Mouse (Mus musculus) bone marrow, adult 2 months (tissue): ENCODE measurements at regions not wholly inside any gene's neighbourhood (a gene's known extent, or its start where the extent isn't known, plus 50 kb on each side); places are given as distances from the start of the nearest gene placed in this dataset.

ENCODE experiments used
- H3K27ac ChIP-seq: fragments of 200-500 bp; 2 replicates; pipeline ENCODE4 v1.5.1; 2012; ENCODE audit warnings: low read depth, mild to moderate bottlenecking, control low read depth, inconsistent platforms, low read length; ENCODE audit not compliant: control insufficient read depth, poor library complexity, insufficient read depth
- H3K4me1 ChIP-seq: fragments of 200-500 bp; 2 replicates; pipeline ENCODE4 v1.6.1; 2011; ENCODE audit warnings: low read length; ENCODE audit not compliant: control insufficient read depth, insufficient read depth
- H3K4me3 ChIP-seq: fragments of 200-500 bp; replicated peaks from 2 replicates; pipeline ENCODE3; 2011; ENCODE audit warnings: mild to moderate bottlenecking, low read depth, low read length, control low read depth; ENCODE audit not compliant: control insufficient read depth
- CTCF ChIP-seq: fragments of 200-500 bp; IDR thresholded peaks from 2 replicates; pipeline ENCODE4 v1.5.1; 2011; ENCODE audit warnings: low read length, control low read depth; ENCODE audit not compliant: control insufficient read depth, insufficient read depth
- POLR2A ChIP-seq: fragments of 200-500 bp; IDR thresholded peaks from 2 replicates; pipeline ENCODE4 v1.6.1; 2011; ENCODE audit warnings: low read depth, mild to moderate bottlenecking, control low read depth, low read length, borderline replicate concordance; ENCODE audit not compliant: control insufficient read depth
- WGBS: fragments of 180-500 bp; shearing (Covaris S2); methylation state at CpG from one replicate; pipeline ENCODE4 v1.1.7; 2018; 5-methylcytosine and 5-hydroxymethylcytosine counted together

DNA sequence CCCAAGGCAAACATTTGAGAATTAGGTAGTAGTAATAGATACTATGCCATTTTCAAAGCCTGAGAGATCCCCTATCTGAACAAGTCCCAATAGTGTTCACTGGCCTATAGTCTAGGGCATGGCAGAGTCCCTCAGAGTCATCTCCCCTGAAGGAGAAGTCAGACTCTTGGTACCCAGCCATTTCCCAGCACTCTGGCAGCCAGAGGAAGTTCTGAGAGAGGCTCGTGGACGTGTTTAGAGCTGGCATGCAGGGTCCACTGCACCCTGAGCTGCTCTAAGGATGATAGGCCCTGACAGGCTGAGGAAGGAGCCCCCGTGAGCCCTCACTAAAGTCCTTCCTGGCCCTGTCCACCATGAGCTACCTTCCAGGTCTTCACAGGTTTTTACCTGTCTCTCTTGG is 99.8 kb downstream of the 3100002H09Rik start:
- no peak overlapping the region for H3K4me3 ChIP-seq
- TF ChIP-seq CTCF (no peak), POLR2A (no peak)
- H3K27ac ChIP-seq = no peak overlapping the region
- WGBS = 35% methylated on average over 3 of the region's 3 CpGs
- H3K4me1 ChIP-seq = no peaks in the 10 kb centered on the region

DNA sequence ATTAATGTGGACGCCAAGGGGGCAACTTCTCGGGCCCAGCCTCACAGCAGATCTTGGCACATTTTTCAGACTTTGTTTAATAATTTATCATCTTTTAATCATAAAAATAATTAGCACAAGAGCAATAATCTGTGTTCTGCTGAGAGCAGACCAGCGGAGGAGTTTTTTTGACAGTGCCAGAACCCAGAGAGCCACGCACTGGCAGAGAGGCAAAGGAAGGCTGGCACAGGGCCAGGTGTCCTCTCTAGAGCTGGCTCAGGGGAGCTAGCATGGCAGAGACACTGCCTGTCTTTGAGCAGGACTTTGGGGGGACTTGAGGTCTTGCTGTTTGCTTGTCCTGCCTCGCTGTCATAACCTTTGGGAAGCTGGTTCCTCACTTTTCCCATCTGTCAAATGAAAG is 100.9 kb downstream of the 3100002H09Rik start:
- TF ChIP-seq CTCF (no peak), POLR2A (no peak)
- Histone ChIP-seq H3K4me3 (no peak overlapping the region), H3K4me1 (no peaks in the 10 kb centered on the region), H3K27ac (no peak overlapping the region)
- WGBS = 70% methylated on average over 5 of the region's 5 CpGs

DNA sequence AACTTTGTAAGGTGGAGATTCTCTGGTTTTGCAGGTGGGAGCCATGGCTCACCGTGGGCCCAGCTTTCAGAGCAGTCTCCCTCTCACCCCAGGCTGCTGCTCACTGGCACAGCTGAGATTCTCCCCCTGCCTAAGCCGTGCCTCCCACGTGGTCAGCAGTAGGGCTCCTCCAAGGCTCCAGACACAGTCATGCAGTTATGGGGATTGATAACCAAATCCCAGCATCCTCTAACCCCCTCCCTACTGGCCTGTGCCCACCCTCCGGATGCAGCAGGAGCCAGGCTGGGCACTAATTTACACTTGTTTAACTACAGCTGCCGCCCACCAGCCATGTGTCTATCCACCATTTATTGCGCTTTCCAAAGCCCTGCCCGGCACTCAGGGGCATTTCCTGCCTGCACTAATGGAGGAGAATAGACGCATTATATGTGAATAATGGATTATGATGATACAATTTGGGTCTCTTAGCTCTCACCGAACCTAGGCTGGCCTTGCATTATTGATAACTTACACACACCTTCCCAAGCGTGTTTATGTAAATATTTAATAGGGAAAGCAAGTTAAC is 104.4 kb downstream of the 3100002H09Rik start:
- no peak overlapping the region for H3K4me3 ChIP-seq
- TF ChIP-seq POLR2A = no peak
- TF ChIP-seq CTCF = no peak
- H3K4me1 ChIP-seq = no peaks in the 10 kb centered on the region
- 51% methylated on average over 10 of the region's 10 CpGs for WGBS
- H3K27ac ChIP-seq = no peak overlapping the region

DNA sequence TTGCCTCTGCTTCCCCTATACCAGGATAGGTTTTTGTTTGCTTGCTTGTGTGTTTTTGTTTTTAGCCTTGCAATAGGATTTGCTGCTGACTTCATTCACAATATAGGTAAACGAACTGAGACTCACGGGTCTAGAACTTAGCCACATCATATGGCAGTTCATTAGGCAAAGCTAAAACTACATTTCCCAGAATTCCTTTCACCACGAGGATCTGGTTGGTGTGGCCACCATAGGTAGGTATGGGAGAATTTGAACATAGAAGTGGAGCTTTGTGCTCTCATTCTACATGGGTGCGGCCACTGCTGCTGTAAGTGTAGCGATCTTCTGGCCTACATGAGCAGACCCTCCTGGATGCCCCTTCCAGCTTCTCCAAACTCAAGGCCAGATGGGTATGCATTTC is 108.8 kb downstream of the 3100002H09Rik start:
- TF ChIP-seq POLR2A = no peak
- no peak for TF ChIP-seq CTCF
- Histone ChIP-seq H3K4me3 (no peak overlapping the region), H3K27ac (no peak overlapping the region), H3K4me1 (no peaks in the 10 kb centered on the region)
- WGBS = 71% methylated on average over 5 of the region's 5 CpGs

DNA sequence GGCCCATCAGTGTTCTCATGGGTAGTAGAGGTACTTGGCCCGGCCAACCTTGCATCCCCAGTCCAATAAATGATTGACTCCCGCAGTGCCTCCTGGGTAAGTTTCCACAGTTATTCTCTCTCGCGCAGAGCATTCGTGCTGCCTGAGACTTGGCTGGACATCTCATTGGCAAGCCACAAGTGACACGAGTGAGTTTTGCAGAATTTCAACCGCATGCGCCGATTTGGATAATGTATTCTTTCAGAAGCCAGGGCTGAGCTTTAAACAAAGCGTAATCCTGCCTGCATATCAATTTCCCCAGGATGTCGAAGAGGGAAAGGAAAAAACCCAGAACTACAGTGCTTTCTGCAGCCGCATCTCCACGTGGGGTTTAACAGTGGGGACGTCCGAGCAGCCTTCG is 112.6 kb downstream of the 3100002H09Rik start:
- Histone ChIP-seq H3K27ac (no peak overlapping the region), H3K4me1 (no peaks in the 10 kb centered on the region), H3K4me3 (no peak overlapping the region)
- TF ChIP-seq CTCF = no peak
- TF ChIP-seq POLR2A = no peak
- 64% methylated on average over 16 of the region's 16 CpGs for whole genome bisulfite sequencing

DNA sequence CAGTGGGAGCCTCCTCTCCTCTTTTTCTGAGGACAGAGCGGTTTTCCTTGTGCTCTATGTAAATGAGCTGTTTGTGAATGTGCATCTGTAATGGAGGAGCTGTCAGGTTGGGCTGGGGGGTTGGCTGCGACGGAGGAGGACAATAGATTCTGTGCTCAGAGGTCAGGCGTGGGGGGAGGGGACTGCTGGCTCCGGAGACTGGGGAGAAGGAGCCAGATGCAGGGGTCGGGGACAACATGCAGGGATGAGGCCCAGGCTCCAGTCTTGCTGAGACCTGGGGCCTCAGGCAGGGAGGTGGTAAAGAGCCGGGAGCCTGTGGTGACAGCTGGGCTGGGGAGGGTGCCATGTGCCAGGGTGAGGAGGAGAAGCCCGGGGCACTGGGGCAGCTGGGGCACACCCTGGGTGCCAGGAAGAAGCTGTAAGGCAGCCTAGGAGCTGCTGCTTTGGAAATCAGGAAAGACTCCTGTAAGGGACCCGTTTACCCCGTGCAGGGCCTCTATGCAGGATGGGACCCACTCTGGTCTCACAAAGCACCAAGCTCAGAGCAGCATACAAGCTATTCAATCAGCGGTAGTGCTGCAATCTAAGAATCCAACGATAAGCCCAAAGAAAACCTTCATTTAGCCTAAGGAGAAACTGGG is 124.5 kb downstream of the 3100002H09Rik start:
- 11% methylated on average over 12 of the region's 12 CpGs for WGBS
- no peaks in the 10 kb centered on the region for H3K4me1 ChIP-seq
- no peak overlapping the region for H3K27ac ChIP-seq
- TF ChIP-seq CTCF (no peak), POLR2A (no peak)
- H3K4me3 ChIP-seq = no peak overlapping the region

DNA sequence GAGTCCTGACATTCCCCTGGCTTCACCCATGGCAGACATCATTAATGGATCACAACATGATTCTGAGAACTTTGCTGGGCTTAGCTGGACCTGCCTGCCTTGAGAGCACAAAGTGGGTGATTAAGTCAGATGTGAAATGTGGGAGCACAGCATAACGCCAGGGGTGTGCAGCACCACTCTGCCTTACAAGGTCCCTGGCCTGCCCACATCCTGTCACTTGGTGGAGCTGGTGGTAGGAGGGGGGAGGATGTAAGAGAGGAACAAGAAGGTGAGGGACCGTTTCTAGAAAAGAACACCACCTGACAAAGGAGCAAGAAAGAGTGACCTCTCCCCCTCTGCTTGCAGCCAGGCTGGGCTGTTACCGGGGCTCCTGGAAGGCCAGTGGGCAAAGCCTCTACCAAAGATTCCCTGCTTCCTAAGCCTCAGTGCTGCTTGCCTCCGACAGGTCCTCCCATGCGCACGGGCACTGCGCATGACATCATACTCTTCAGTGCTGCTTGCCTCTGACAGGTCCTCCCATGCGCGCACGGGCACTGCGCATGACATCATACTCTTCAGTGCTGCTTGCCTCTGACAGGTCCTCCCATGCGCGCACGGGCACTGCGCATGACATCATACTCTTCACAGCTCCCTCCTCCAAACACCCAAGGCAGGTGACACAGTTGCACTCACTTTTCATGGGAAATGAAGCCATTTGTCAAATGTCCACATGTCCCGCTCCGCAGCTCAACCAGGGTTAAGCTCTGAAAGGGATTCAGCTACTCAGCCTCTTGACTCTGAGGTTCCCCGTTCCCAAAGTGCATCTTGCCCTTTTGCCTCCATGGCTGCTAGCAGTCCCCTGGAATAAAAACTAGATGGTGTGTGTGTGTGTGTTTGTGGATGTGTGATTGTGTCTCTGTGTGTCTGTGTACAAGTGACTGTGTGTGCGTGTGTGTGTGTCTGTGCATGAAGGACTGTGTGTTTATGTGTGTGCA is 125.7 kb downstream of the 3100002H09Rik start:
- WGBS = 31% methylated on average over 19 of the region's 19 CpGs
- Histone ChIP-seq H3K4me1 (no peaks in the 10 kb centered on the region), H3K27ac (no peak overlapping the region), H3K4me3 (no peak overlapping the region)
- TF ChIP-seq POLR2A (no peak), CTCF (no peak)

DNA sequence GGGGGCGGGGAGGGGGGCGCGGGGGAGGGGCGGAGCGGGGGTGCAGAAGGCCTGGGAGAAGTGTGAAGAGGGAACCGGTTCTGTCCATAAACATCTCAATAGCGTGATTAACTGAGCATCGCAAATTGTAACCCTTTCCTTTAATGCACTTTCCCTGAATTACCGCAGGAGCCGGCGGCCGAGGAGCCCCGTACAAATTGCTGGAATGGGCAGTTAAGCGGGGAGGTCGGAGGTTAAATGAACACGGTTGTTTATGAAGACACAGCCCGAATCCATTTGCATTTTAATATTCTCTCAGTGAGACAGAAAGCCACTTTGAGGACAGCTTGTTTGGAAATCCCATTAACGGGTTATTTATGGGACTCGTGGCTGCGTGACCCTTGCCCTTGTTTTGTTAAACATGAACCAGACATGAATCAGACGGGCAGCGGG is 132.7 kb downstream of the 3100002H09Rik start:
- no peak overlapping the region for H3K4me3 ChIP-seq
- TF ChIP-seq POLR2A = no peak
- TF ChIP-seq CTCF = no peak
- WGBS = 5% methylated on average over 19 of the region's 22 CpGs
- H3K4me1 ChIP-seq = no peaks in the 10 kb centered on the region
- H3K27ac ChIP-seq = no peak overlapping the region
